Mouse (Mus musculus) spleen, adult 2 months (tissue): Measurements from ENCODE around the gene Mmp27.

ENCODE experiments used
- CTCF ChIP-seq: fragments of 200-500 bp; IDR thresholded peaks from 2 replicates; pipeline ENCODE4 v1.5.1; 2011; ENCODE audit warnings: mild to moderate bottlenecking, inconsistent platforms; ENCODE audit not compliant: insufficient read depth, insufficient read length, insufficient replicate concordance; ENCODE audit errors: extremely low read depth
- POLR2A ChIP-seq: fragments of 200-500 bp; IDR thresholded peaks from 2 replicates; pipeline ENCODE4 v1.6.1; 2011; ENCODE audit warnings: low read depth, low read length, inconsistent platforms

GRCm38 (mm10) chr9:7545471-7545870 lies 25.7 kb upstream of the Mmp27 start:
- no peak for TF ChIP-seq POLR2A
- TF ChIP-seq CTCF = no peak
